In the genomic region with DNA sequence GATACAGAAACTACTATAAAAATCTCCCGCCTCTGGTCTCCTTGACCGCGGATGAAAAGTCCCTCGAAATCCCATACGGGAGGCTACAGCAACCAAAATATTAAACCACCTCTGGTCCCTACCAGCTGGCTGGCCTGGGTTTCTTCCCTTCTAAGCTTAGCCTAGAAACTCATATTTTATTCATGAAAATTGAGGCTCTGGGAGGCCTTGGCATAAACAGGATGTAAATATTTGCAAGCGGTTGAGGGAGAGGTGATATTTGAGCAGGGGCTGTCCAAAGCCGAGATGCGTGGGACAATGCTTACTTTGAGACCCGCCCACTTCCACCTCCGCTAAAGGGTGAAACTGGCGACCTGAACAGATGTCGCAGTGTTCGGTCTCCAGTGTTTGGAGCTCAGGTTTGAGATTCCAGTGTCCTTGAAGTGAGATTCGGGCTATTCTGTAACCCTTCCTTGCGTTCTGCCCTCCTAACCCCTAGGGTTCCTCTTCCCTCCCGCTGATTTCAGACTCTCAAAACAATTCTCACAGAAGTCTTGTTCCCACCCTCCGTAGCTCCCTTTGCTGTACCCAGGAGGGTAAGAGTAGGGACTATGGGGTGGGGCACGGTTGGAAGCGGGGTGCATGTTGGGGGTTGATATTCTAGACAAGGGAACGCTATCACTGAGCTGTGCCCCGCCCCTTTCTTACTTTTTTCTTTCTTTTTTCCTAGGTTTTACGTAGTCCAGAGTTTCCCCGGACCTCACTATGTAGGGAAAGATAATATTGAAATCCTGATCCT, we compare ENCODE assay signal across 8 mouse cellular contexts. TPM values are rescaled to one million over a fixed set of nuclear protein-coding genes. Genes with fewer than 3 reads are reported as not detected.
DNase-seq lines count a peak whose midpoint lies in the region; ATAC-seq and TF ChIP-seq lines count a peak whose summit lies in the region.

No protein-coding gene starts in this region.

- WGBS in hindbrain, embryonic 11.5 days = 2% methylated on average over 23 of the region's 23 CpGs
- WGBS in limb, embryonic 10.5 days = 2% methylated on average over 23 of the region's 23 CpGs
- under 1% methylated on average over 23 of the region's 23 CpGs for WGBS in stomach, embryonic 15.5 days

- H3K27ac ChIP-seq in layer of hippocampus, adult 2 months = peak overlapping the region; percentile 84
- H3K27ac ChIP-seq in hindbrain, embryonic 11.5 days (ENCODE audit: low read depth, low read length) = peak overlapping the region; percentile 62; the same call in 1 of the 2 replicates
- H3K27ac ChIP-seq in limb, embryonic 10.5 days = peak overlapping the region; percentile 86
- peak overlapping the region; percentile 88 for H3K27ac ChIP-seq in stomach, embryonic 15.5 days

- no peaks in the 10 kb centered on the region for H3K36me3 ChIP-seq in erythroblast, embryonic 14.5 days (ENCODE audit: control insufficient read depth)
- no peaks in the 10 kb centered on the region for H3K36me3 ChIP-seq in hindbrain, embryonic 11.5 days (ENCODE audit: control insufficient read depth, insufficient read depth, low read length)
- no peaks in the 10 kb centered on the region for H3K36me3 ChIP-seq in limb, embryonic 10.5 days
- H3K36me3 ChIP-seq in stomach, embryonic 15.5 days = no peaks in the 10 kb centered on the region

- peaks cover 41% of the 10 kb centered on the region for H3K4me1 ChIP-seq in erythroblast, embryonic 14.5 days (ENCODE audit: control insufficient read depth)
- peaks cover 3% of the 10 kb centered on the region; the same call in 1 of the 2 replicates for H3K4me1 ChIP-seq in hindbrain, embryonic 11.5 days (replicated peaks; ENCODE audit: control insufficient read depth, insufficient read depth, low read length)
- H3K4me1 ChIP-seq in limb, embryonic 10.5 days = peaks cover 30% of the 10 kb centered on the region
- peaks cover 19% of the 10 kb centered on the region; the same call in 1 of the 2 replicates for H3K4me1 ChIP-seq in stomach, embryonic 15.5 days

- H3K9ac ChIP-seq in hindbrain, embryonic 11.5 days (ENCODE audit: low read depth, low read length) = peak overlapping the region; percentile 62
- H3K9ac ChIP-seq in stomach, embryonic 15.5 days = peak overlapping the region; percentile 23; the same call in 1 of the 2 replicates

- DNase-seq in layer of hippocampus, adult 2 months (ENCODE audit: low spot score in 2 of 2) = peak in 1 of 2 experiments; percentile 53
- DNase-seq in layer of hippocampus, postnatal 25 days (ENCODE audit: extremely low spot score in 1 of 2, low spot score in 1 of 2) = no peak
- peak; percentile 79 for DNase-seq in adrenal gland, postnatal 14 days
- peak; percentile 84 for DNase-seq in hindbrain, embryonic 11.5 days (ENCODE audit: low spot score)
- peak; percentile 73 for DNase-seq in limb, embryonic 10.5 days (ENCODE audit: low spot score)
- peak; percentile 71 for DNase-seq in mesoderm, embryonic 11.5 days (ENCODE audit: low read depth, low spot score)

- ATAC-seq in hindbrain, embryonic 11.5 days (ENCODE audit: low FRiP score) = peak; percentile 79
- ATAC-seq in stomach, embryonic 15.5 days (ENCODE audit: insufficient read depth, low FRiP score, low read depth) = peak; percentile 51; the same call in 1 of the 2 replicates

- peak overlapping the region; percentile 67 for H3K4me2 ChIP-seq in hindbrain, embryonic 11.5 days (replicated peaks; ENCODE audit: low read depth, low read length)
- H3K4me2 ChIP-seq in stomach, embryonic 15.5 days = peak overlapping the region; percentile 88

- TF ChIP-seq CTCF in layer of hippocampus, adult 2 months (conservative IDR thresholded peaks at IDR 0.05) = no peak

- H3K4me3 ChIP-seq in layer of hippocampus, adult 2 months = peak overlapping the region; percentile 55
- peak overlapping the region; percentile 57 for H3K4me3 ChIP-seq in erythroblast, embryonic 14.5 days (replicated peaks)
- H3K4me3 ChIP-seq in hindbrain, embryonic 11.5 days (ENCODE audit: low read depth, low read length) = peak overlapping the region; percentile 41
- peak overlapping the region; percentile 62 for H3K4me3 ChIP-seq in limb, embryonic 10.5 days
- H3K4me3 ChIP-seq in stomach, embryonic 15.5 days (replicated peaks) = peak overlapping the region; percentile 53

- no peaks in the 10 kb centered on the region; the same call in 1 of the 2 replicates for H3K9me3 ChIP-seq in erythroblast, embryonic 14.5 days (ENCODE audit: control insufficient read depth, low read length)
- no peaks in the 10 kb centered on the region for H3K9me3 ChIP-seq in hindbrain, embryonic 11.5 days (ENCODE audit: control insufficient read depth, low read length)
- H3K9me3 ChIP-seq in limb, embryonic 10.5 days (replicated peaks) = no peaks in the 10 kb centered on the region
- H3K9me3 ChIP-seq in stomach, embryonic 15.5 days = no peaks in the 10 kb centered on the region

- no peaks in the 10 kb centered on the region for H3K27me3 ChIP-seq in erythroblast, embryonic 14.5 days (ENCODE audit: control insufficient read depth)
- no peaks in the 10 kb centered on the region for H3K27me3 ChIP-seq in hindbrain, embryonic 11.5 days (ENCODE audit: control insufficient read depth, insufficient read depth, low read length)
- no peaks in the 10 kb centered on the region for H3K27me3 ChIP-seq in limb, embryonic 10.5 days (ENCODE audit: low read depth, poor library complexity, severe bottlenecking)
- no peaks in the 10 kb centered on the region for H3K27me3 ChIP-seq in stomach, embryonic 15.5 days (replicated peaks)

RNA-seq across cellular contexts. Expression of gene Rfc2, which starts 9.2 kb away (rescaled TPM):
- total RNA-seq in layer of hippocampus, adult 2 months (2021) = 10 to 100 TPM; 48.1 to 55.6 TPM
- total RNA-seq in layer of hippocampus, postnatal 25 days (2021) = 10 to 100 TPM; 57.0 to 57.5 TPM
- 47.2 and 51.2 TPM in 2 replicates for total RNA-seq in adrenal gland, postnatal 14 days (2021)
- polyA plus RNA-seq in erythroblast, embryonic 14.5 days (2012) = 6.8 TPM in 2 replicates
- polyA plus RNA-seq in hindbrain, embryonic 11.5 days (2014; fragmentation: Nextera tagmentation; extraction: Ambion mirVana) = 291 and 298 TPM in 2 replicates
- 431 and 443 TPM in 2 replicates for polyA plus RNA-seq in limb, embryonic 10.5 days (2016; fragmentation: Nextera tagmentation; extraction: Ambion mirVana)
- polyA plus RNA-seq in stomach, embryonic 15.5 days (2015; fragmentation: Nextera tagmentation; extraction: Ambion mirVana) = 257 and 262 TPM in 2 replicates

RNA-seq across cellular contexts. Expression of gene Syna, which starts 11.9 kb away (rescaled TPM):
- 1 to 10 TPM; 5.4 to 6.8 TPM for total RNA-seq in layer of hippocampus, adult 2 months (2021)
- 1 to 10 TPM; 5.1 to 6.7 TPM for total RNA-seq in layer of hippocampus, postnatal 25 days (2021)
- not detected in 2 replicates for total RNA-seq in adrenal gland, postnatal 14 days (2021)
- not detected in 2 replicates for polyA plus RNA-seq in erythroblast, embryonic 14.5 days (2012)
- polyA plus RNA-seq in hindbrain, embryonic 11.5 days (2014; fragmentation: Nextera tagmentation; extraction: Ambion mirVana) = not detected in 2 replicates
- 0.06 and 0.08 TPM in 2 replicates for polyA plus RNA-seq in limb, embryonic 10.5 days (2016; fragmentation: Nextera tagmentation; extraction: Ambion mirVana)
- 0.09 and 0.10 TPM in 2 replicates for polyA plus RNA-seq in stomach, embryonic 15.5 days (2015; fragmentation: Nextera tagmentation; extraction: Ambion mirVana)

RNA-seq across cellular contexts. Expression of gene Clip2, which starts 19.7 kb away (rescaled TPM):
- total RNA-seq in layer of hippocampus, adult 2 months (2021) = 10 to 100 TPM; 90.0 to 99.3 TPM
- 100 to 1,000 TPM in 1 of 2 experiments, 10 to 100 TPM in 1; 99.8 to 101 TPM for total RNA-seq in layer of hippocampus, postnatal 25 days (2021)
- 23.4 and 25.3 TPM in 2 replicates for total RNA-seq in adrenal gland, postnatal 14 days (2021)
- 0.14 and 0.16 TPM in 2 replicates for polyA plus RNA-seq in erythroblast, embryonic 14.5 days (2012)
- 7.4 and 8.0 TPM in 2 replicates for polyA plus RNA-seq in hindbrain, embryonic 11.5 days (2014; fragmentation: Nextera tagmentation; extraction: Ambion mirVana)
- polyA plus RNA-seq in limb, embryonic 10.5 days (2016; fragmentation: Nextera tagmentation; extraction: Ambion mirVana) = 5.9 and 7.1 TPM in 2 replicates
- 2.9 and 3.5 TPM in 2 replicates for polyA plus RNA-seq in stomach, embryonic 15.5 days (2015; fragmentation: Nextera tagmentation; extraction: Ambion mirVana)

RNA-seq across cellular contexts. Expression of gene Lat2, which starts 42.9 kb away (rescaled TPM):
- total RNA-seq in layer of hippocampus, adult 2 months (2021) = 1 to 10 TPM; 2.2 to 3.0 TPM
- total RNA-seq in layer of hippocampus, postnatal 25 days (2021) = 1 to 10 TPM; 2.5 to 2.6 TPM
- 2.2 and 7.1 TPM in 2 replicates for total RNA-seq in adrenal gland, postnatal 14 days (2021)
- polyA plus RNA-seq in erythroblast, embryonic 14.5 days (2012) = 0.16 and 0.17 TPM in 2 replicates
- 0.77 and 3.1 TPM in 2 replicates for polyA plus RNA-seq in hindbrain, embryonic 11.5 days (2014; fragmentation: Nextera tagmentation; extraction: Ambion mirVana)
- 4.0 and 4.5 TPM in 2 replicates for polyA plus RNA-seq in limb, embryonic 10.5 days (2016; fragmentation: Nextera tagmentation; extraction: Ambion mirVana)
- 3.0 and 4.0 TPM in 2 replicates for polyA plus RNA-seq in stomach, embryonic 15.5 days (2015; fragmentation: Nextera tagmentation; extraction: Ambion mirVana)

Comparison
In these comparisons a context has a peak if more than half of its experiments do, and no peak if none do; other contexts are left out.
1. DNase-seq: peak in adrenal gland, postnatal 14 days (single experiment), hindbrain, embryonic 11.5 days (single experiment), limb, embryonic 10.5 days (single experiment) and mesoderm, embryonic 11.5 days (single experiment); none in layer of hippocampus, postnatal 25 days (0 of 2).
2. RNA of gene Rfc2, which starts 9.2 kb away (polyA plus RNA-seq): 431 to 443 TPM in limb, embryonic 10.5 days, 291 to 298 TPM in hindbrain, embryonic 11.5 days and 257 to 262 TPM in stomach, embryonic 15.5 days; 6.8 TPM in erythroblast, embryonic 14.5 days; every median in the first group is over 10 times any median in the second.
3. Peak in every context shown above with its lines, with median percentiles within 50 percentile points of each other: H3K27ac ChIP-seq and H3K4me3 ChIP-seq.